Mouse (Mus musculus): Measurements from ENCODE around the gene Zfp692. TPM values are rescaled to one million over a fixed set of nuclear protein-coding genes. Genes with fewer than 3 reads are reported as not detected.

Gene Zfp692
- polyA plus RNA-seq, 1 experiment from 2014 or later: 34.3 TPM

GRCm38 (mm10) chr11:58314069-58314468, 7.2 kb downstream of the Zfp692 start:
- Histone ChIP-seq H3K4me3 (no peak overlapping the region), H3K27ac (replicated peaks) (no peak overlapping the region), H3K9ac (replicated peaks) (no peak overlapping the region), H3K4me2 (replicated peaks) (no peak overlapping the region), H3K27me3 (no peaks in the 10 kb centered on the region), H3K4me1 (no peaks in the 10 kb centered on the region), H3K36me3 (peaks cover 46% of the 10 kb centered on the region), H3K9me3 (no peaks in the 10 kb centered on the region)
- 85% methylated on average over 6 of the region's 6 CpGs for WGBS
- ATAC-seq (replicated peaks): no peak

GRCm38 (mm10) chr11:58315536-58316168, 8.8 kb downstream of the Zfp692 start:
- H3K4me3 ChIP-seq: no peak overlapping the region
- H3K36me3 ChIP-seq: peaks cover 51% of the 10 kb centered on the region
- no peaks in the 10 kb centered on the region for H3K4me1 ChIP-seq
- no peak overlapping the region for H3K4me2 ChIP-seq (replicated peaks)
- H3K9ac ChIP-seq (replicated peaks): no peak overlapping the region
- H3K9me3 ChIP-seq: no peaks in the 10 kb centered on the region
- 93% methylated on average over 5 of the region's 5 CpGs for WGBS
- H3K27me3 ChIP-seq: no peaks in the 10 kb centered on the region
- no peak for ATAC-seq (replicated peaks)
- H3K27ac ChIP-seq (replicated peaks): no peak overlapping the region

- 89% methylated on average over 17 of the region's 17 CpGs for WGBS
- no peaks in the 10 kb centered on the region for H3K27me3 ChIP-seq
- no peak overlapping the region for H3K4me3 ChIP-seq
- peaks cover under 1% of the 10 kb centered on the region for H3K4me1 ChIP-seq
- no peak overlapping the region for H3K9ac ChIP-seq (replicated peaks)
- no peak overlapping the region for H3K4me2 ChIP-seq (replicated peaks)
- peak; percentile 34 for ATAC-seq (replicated peaks)
- H3K9me3 ChIP-seq: no peaks in the 10 kb centered on the region
- H3K27ac ChIP-seq (replicated peaks): no peak overlapping the region
- H3K36me3 ChIP-seq: peaks cover 51% of the 10 kb centered on the region
Observed at GRCm38 (mm10) chr11:58316344-58316743, 9.5 kb downstream of the Zfp692 start.

- Histone ChIP-seq H3K36me3 (peaks cover 51% of the 10 kb centered on the region), H3K9ac (replicated peaks) (no peak overlapping the region), H3K4me2 (replicated peaks) (no peak overlapping the region), H3K27ac (replicated peaks) (no peak overlapping the region), H3K9me3 (no peaks in the 10 kb centered on the region), H3K27me3 (no peaks in the 10 kb centered on the region), H3K4me3 (no peak overlapping the region), H3K4me1 (peaks cover 6% of the 10 kb centered on the region)
- peak; percentile 57 for ATAC-seq (replicated peaks)
- 76% methylated on average over 28 of the region's 28 CpGs for WGBS
Observed at GRCm38 (mm10) chr11:58316768-58317390, 10.0 kb downstream of the Zfp692 start.

GRCm38 (mm10) chr11:58322824-58323569, 16.1 kb downstream of the Zfp692 start:
- peak overlapping the region; percentile 94 for H3K9ac ChIP-seq (replicated peaks)
- H3K27me3 ChIP-seq: no peaks in the 10 kb centered on the region
- peak; percentile 99 for ATAC-seq (replicated peaks)
- H3K4me3 ChIP-seq: peak overlapping the region; percentile 85
- WGBS: under 1% methylated on average over 62 of the region's 63 CpGs
- H3K4me2 ChIP-seq (replicated peaks): peak overlapping the region; percentile 90
- peak overlapping the region; percentile 95 for H3K27ac ChIP-seq (replicated peaks)
- no peaks in the 10 kb centered on the region for H3K9me3 ChIP-seq
- peaks cover 22% of the 10 kb centered on the region for H3K4me1 ChIP-seq
- H3K36me3 ChIP-seq: peaks cover 22% of the 10 kb centered on the region

GRCm38 (mm10) chr11:58323570-58324340, 16.9 kb downstream of the Zfp692 start:
- peak overlapping the region; percentile 94 for H3K9ac ChIP-seq (replicated peaks)
- peak overlapping the region; percentile 85 for H3K4me3 ChIP-seq
- peaks cover 16% of the 10 kb centered on the region for H3K36me3 ChIP-seq
- H3K9me3 ChIP-seq: no peaks in the 10 kb centered on the region
- peaks cover 23% of the 10 kb centered on the region for H3K4me1 ChIP-seq
- no peaks in the 10 kb centered on the region for H3K27me3 ChIP-seq
- ATAC-seq (replicated peaks): peak; percentile 17; the same call in 1 of the 2 replicates
- peak overlapping the region; percentile 95 for H3K27ac ChIP-seq (replicated peaks)
- H3K4me2 ChIP-seq (replicated peaks): peak overlapping the region; percentile 90
- 14% methylated on average over 24 of the region's 24 CpGs for whole genome bisulfite sequencing

- Histone ChIP-seq H3K27me3 (no peaks in the 10 kb centered on the region), H3K9ac (replicated peaks) (no peak overlapping the region), H3K4me2 (replicated peaks) (no peak overlapping the region), H3K9me3 (no peaks in the 10 kb centered on the region), H3K4me3 (no peak overlapping the region), H3K36me3 (peaks cover 10% of the 10 kb centered on the region), H3K4me1 (peaks cover 32% of the 10 kb centered on the region), H3K27ac (replicated peaks) (no peak overlapping the region)
- no peak for ATAC-seq (replicated peaks)
- whole genome bisulfite sequencing: 83% methylated on average over 3 of the region's 3 CpGs
Observed at GRCm38 (mm10) chr11:58324614-58325229, 17.9 kb downstream of the Zfp692 start.

- Histone ChIP-seq H3K27me3 (no peaks in the 10 kb centered on the region), H3K9ac (replicated peaks) (no peak overlapping the region), H3K4me1 (peaks cover 36% of the 10 kb centered on the region), H3K4me3 (no peak overlapping the region), H3K27ac (replicated peaks) (no peak overlapping the region), H3K4me2 (replicated peaks) (no peak overlapping the region), H3K9me3 (no peaks in the 10 kb centered on the region), H3K36me3 (peaks cover 9% of the 10 kb centered on the region)
- ATAC-seq (replicated peaks): no peak
- 98% methylated on average over 3 of the region's 3 CpGs for WGBS
Observed at GRCm38 (mm10) chr11:58326781-58327180, 19.9 kb downstream of the Zfp692 start.

- under 1% methylated on average over 21 of the region's 21 CpGs for WGBS
- ATAC-seq (replicated peaks): peak; percentile 46
- H3K4me1 ChIP-seq: peaks cover 40% of the 10 kb centered on the region
- no peaks in the 10 kb centered on the region for H3K9me3 ChIP-seq
- peaks cover 14% of the 10 kb centered on the region for H3K36me3 ChIP-seq
- peak overlapping the region; percentile 60 for H3K4me3 ChIP-seq
- no peaks in the 10 kb centered on the region for H3K27me3 ChIP-seq
- H3K4me2 ChIP-seq (replicated peaks): peak overlapping the region; percentile 93
- H3K9ac ChIP-seq (replicated peaks): peak overlapping the region; percentile 69
- peak overlapping the region; percentile 78 for H3K27ac ChIP-seq (replicated peaks)
Observed at GRCm38 (mm10) chr11:58329906-58330275, 23.0 kb downstream of the Zfp692 start.

- peak within 1 kb of the TSS; percentile 60 for H3K4me3 ChIP-seq
- no peaks in the 10 kb centered on the region for H3K27me3 ChIP-seq
- peaks cover 14% of the 10 kb centered on the region for H3K36me3 ChIP-seq
- peaks cover 40% of the 10 kb centered on the region for H3K4me1 ChIP-seq
- H3K9me3 ChIP-seq: no peaks in the 10 kb centered on the region
- H3K4me2 ChIP-seq (replicated peaks): peak within 1 kb of the TSS; percentile 93
- peak; percentile 96 for ATAC-seq (replicated peaks)
- peak within 1 kb of the TSS; percentile 78 for H3K27ac ChIP-seq (replicated peaks)
- H3K9ac ChIP-seq (replicated peaks): peak within 1 kb of the TSS; percentile 69
- under 1% methylated on average over 52 of the region's 52 CpGs for WGBS
Observed at GRCm38 (mm10) chr11:58330276-58331148, 23.6 kb downstream of the Zfp692 start, which contains the start of the genes Zfp672 and Sh3bp5l. TSS of gene Zfp672 (minus strand) at chr11:58330339. TSS of gene Sh3bp5l (plus strand) at chr11:58330724.

- H3K4me3 ChIP-seq: peak overlapping the region; percentile 60
- no peak overlapping the region for H3K27ac ChIP-seq (replicated peaks)
- peak overlapping the region; percentile 93 for H3K4me2 ChIP-seq (replicated peaks)
- 20% methylated on average over 10 of the region's 10 CpGs for WGBS
- peaks cover 40% of the 10 kb centered on the region for H3K4me1 ChIP-seq
- H3K9me3 ChIP-seq: no peaks in the 10 kb centered on the region
- no peaks in the 10 kb centered on the region for H3K27me3 ChIP-seq
- peaks cover 18% of the 10 kb centered on the region for H3K36me3 ChIP-seq
- no peak for ATAC-seq (replicated peaks)
- peak overlapping the region; percentile 69 for H3K9ac ChIP-seq (replicated peaks)
Observed at GRCm38 (mm10) chr11:58331149-58331495, 24.3 kb downstream of the Zfp692 start.
